Mouse (Mus musculus) liver, adult 2 months (tissue): ENCODE measurements around the gene Slc17a9.

Experiments
- CTCF ChIP-seq: fragments of 200-500 bp; IDR thresholded peaks from 2 replicates; pipeline ENCODE4 v1.5.1; 2011; ENCODE audit warnings: low read depth, low read length, control low read depth
- POLR2A ChIP-seq: fragments of 200-500 bp; IDR thresholded peaks from 2 replicates; pipeline ENCODE4 v1.6.1; 2011; ENCODE audit warnings: low read length, control low read depth; ENCODE audit not compliant: insufficient read depth; ENCODE audit errors: extremely low read depth

DNA sequence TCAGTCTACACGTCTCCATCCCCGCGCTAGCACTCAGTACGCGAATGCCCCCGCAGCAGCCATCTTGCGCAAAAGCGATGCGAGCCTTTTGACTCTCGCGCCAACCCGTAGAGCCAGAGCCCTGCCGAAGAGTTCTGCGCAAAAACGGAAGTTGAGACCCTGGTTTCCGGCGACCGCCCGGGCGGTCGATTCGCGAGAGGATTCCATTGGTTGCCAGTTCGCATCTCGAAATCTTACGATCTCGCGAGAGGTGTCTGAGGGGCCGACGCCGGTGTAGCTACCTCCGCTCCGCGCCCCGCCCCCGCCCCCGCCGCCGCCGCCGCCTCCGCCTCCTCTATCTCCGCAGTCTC is 15.2 kb upstream of the Slc17a9 start, which contains the start of the genes Dido1 and Gid8:
- TF ChIP-seq CTCF (no peak), POLR2A (0 out of 2 replicates have a peak, but pooled peaks have one; percentile 54)
